Mouse (Mus musculus) forebrain, embryonic 14.5 days (tissue): Measurements from ENCODE around the gene Cyp2a22. TPM values are rescaled to one million over a fixed set of nuclear protein-coding genes. Genes with fewer than 3 reads are reported as not detected.
"Not testable (repeated sequence)": the region's sequence is repeated elsewhere in the genome, so short reads cannot be mapped to it uniquely, and the experiment has no call there.

ENCODE experiments used
- ATAC-seq: fragments of 200-750 bp; cut with Nextera tagmentation; 2 replicates; pipeline ENCODE4 v1.8.0; 2017; ENCODE audit warnings: mild to moderate bottlenecking, moderate library complexity
- DNase-seq: peaks from one replicate; pipeline ENCODE4 v3.0.0-alpha.2; 2015; ENCODE audit warnings: low spot score
- H3K27ac ChIP-seq: fragments of 300-500 bp; sonication (generic); 2 replicates; pipeline ENCODE4 v1.5.1; 2014; ENCODE audit warnings: low read depth, mild to moderate bottlenecking, control low read depth, low read length, moderate library complexity
- H3K27me3 ChIP-seq: fragments of 300-500 bp; sonication (generic); replicated peaks from 2 replicates; pipeline ENCODE4 v1.6.1; 2014; ENCODE audit warnings: low read length, control low read depth, mixed read lengths; ENCODE audit not compliant: control insufficient read depth, insufficient read depth
- H3K36me3 ChIP-seq: fragments of 300-500 bp; sonication (generic); 2 replicates; pipeline ENCODE4 v1.6.1; 2014; ENCODE audit warnings: low read length, control low read depth; ENCODE audit not compliant: control insufficient read depth, insufficient read depth
- H3K4me1 ChIP-seq: fragments of 300-500 bp; sonication (generic); 2 replicates; pipeline ENCODE4 v1.6.1; 2014; ENCODE audit warnings: antibody characterized with exemption, low read length, control low read depth; ENCODE audit not compliant: control insufficient read depth, insufficient read depth
- H3K4me2 ChIP-seq: fragments of 300-500 bp; sonication (generic); 2 replicates; pipeline ENCODE4 v1.6.1; 2014; ENCODE audit warnings: mild to moderate bottlenecking, control low read depth, low read length
- H3K4me3 ChIP-seq: fragments of 300-500 bp; sonication (generic); 2 replicates; pipeline ENCODE4 v1.5.1; 2014; ENCODE audit warnings: low read depth, low read length, control low read depth
- H3K9ac ChIP-seq: fragments of 300-500 bp; sonication (generic); 2 replicates; pipeline ENCODE4 v1.6.1; 2014; ENCODE audit warnings: mild to moderate bottlenecking, low read length, control low read depth, moderate library complexity
- H3K9me3 ChIP-seq: fragments of 300-500 bp; sonication (generic); replicated peaks from 2 replicates; pipeline ENCODE4 v1.6.1; 2016; ENCODE audit warnings: low read length, control low read depth, mixed read lengths; ENCODE audit not compliant: control insufficient read depth
- WGBS: fragments of 180-500 bp; shearing (Covaris S2); extraction: QIAGEN DNeasy Blood & Tissue Kit; methylation state at CpG from one replicate; pipeline ENCODE4 v1.1.7; 2014; 5-methylcytosine and 5-hydroxymethylcytosine counted together
- polyA plus RNA-seq: library from polyadenylated mRNA; unstranded; fragments of >200 nt; fragmentation: Nextera tagmentation; extraction: Ambion mirVana; gene quantifications from 2 replicates; pipeline ENCODE4 v1.2.1, GENCODE M21; 2014

Cyp2a22 gene
- polyA plus RNA-seq: not detected in 2 replicates

- no peak for ATAC-seq
- no peak for DNase-seq
Measured at GRCm38 (mm10) chr7:26939262-26939661, at the start of gene Cyp2a22. Gene Cyp2a22, minus strand, starts transcription at chr7:26939384.

GRCm38 (mm10) chr7:26983151-26983550, 44.0 kb upstream of the Cyp2a22 start:
- not testable (repeated sequence) for H3K4me2 ChIP-seq, H3K27me3 ChIP-seq, H3K36me3 ChIP-seq, DNase-seq, H3K9ac ChIP-seq, H3K4me3 ChIP-seq, H3K9me3 ChIP-seq, H3K27ac ChIP-seq, H3K4me1 ChIP-seq, ATAC-seq
- WGBS: 7% methylated on average over 1 of the region's 1 CpGs

More at GRCm38 (mm10) chr7:26939262-26939661, at the start of gene Cyp2a22:
- Histone ChIP-seq H3K27ac (no peak within 1 kb of the TSS), H3K4me3 (no peak within 1 kb of the TSS), H3K27me3 (no peaks in the 10 kb centered on the region), H3K4me2 (no peak within 1 kb of the TSS), H3K9me3 (no peaks in the 10 kb centered on the region), H3K9ac (no peak within 1 kb of the TSS), H3K4me1 (no peaks in the 10 kb centered on the region), H3K36me3 (no peaks in the 10 kb centered on the region)
- 73% methylated on average over 3 of the region's 4 CpGs for WGBS

- no peak overlapping the region for H3K4me3 ChIP-seq
- WGBS: 13% methylated on average over 1 of the region's 1 CpGs
- no peak overlapping the region for H3K4me2 ChIP-seq
- no peak overlapping the region for H3K9ac ChIP-seq
- no peaks in the 10 kb centered on the region for H3K27me3 ChIP-seq
- H3K27ac ChIP-seq: no peak overlapping the region
- H3K9me3 ChIP-seq: no peaks in the 10 kb centered on the region
- DNase-seq (no peak), ATAC-seq (no peak)
- H3K4me1 ChIP-seq: no peaks in the 10 kb centered on the region
- H3K36me3 ChIP-seq: no peaks in the 10 kb centered on the region
Measured at GRCm38 (mm10) chr7:26982551-26982950, 43.4 kb upstream of the Cyp2a22 start.

GRCm38 (mm10) chr7:26981937-26982336, 42.8 kb upstream of the Cyp2a22 start:
- not testable (repeated sequence) for H3K9me3 ChIP-seq, DNase-seq, H3K4me2 ChIP-seq, H3K36me3 ChIP-seq, H3K4me1 ChIP-seq, H3K27me3 ChIP-seq, H3K9ac ChIP-seq, H3K4me3 ChIP-seq, H3K27ac ChIP-seq, ATAC-seq
- 71% methylated on average over 1 of the region's 1 CpGs for WGBS

- not testable (repeated sequence) for H3K4me3 ChIP-seq, H3K27me3 ChIP-seq, H3K4me1 ChIP-seq, H3K9me3 ChIP-seq, DNase-seq, H3K9ac ChIP-seq, H3K27ac ChIP-seq, H3K36me3 ChIP-seq, ATAC-seq, H3K4me2 ChIP-seq
- 84% methylated on average over 2 of the region's 2 CpGs for WGBS
Measured at GRCm38 (mm10) chr7:26981464-26981863, 42.3 kb upstream of the Cyp2a22 start.

GRCm38 (mm10) chr7:26962371-26962770, 23.2 kb upstream of the Cyp2a22 start:
- H3K4me2 ChIP-seq, H3K4me1 ChIP-seq, H3K36me3 ChIP-seq, H3K9me3 ChIP-seq, DNase-seq, H3K27ac ChIP-seq, H3K27me3 ChIP-seq, H3K9ac ChIP-seq, ATAC-seq, H3K4me3 ChIP-seq: not testable (repeated sequence)
- 89% methylated on average over 1 of the region's 1 CpGs for WGBS

- H3K4me2 ChIP-seq, H3K4me1 ChIP-seq, H3K27me3 ChIP-seq, ATAC-seq, H3K9me3 ChIP-seq, H3K27ac ChIP-seq, H3K4me3 ChIP-seq, DNase-seq, H3K9ac ChIP-seq, H3K36me3 ChIP-seq: not testable (repeated sequence)
- 79% methylated on average over 2 of the region's 2 CpGs for WGBS
Measured at GRCm38 (mm10) chr7:26953306-26953705, 14.1 kb upstream of the Cyp2a22 start.

- H3K27ac ChIP-seq, DNase-seq, H3K4me3 ChIP-seq, H3K27me3 ChIP-seq, H3K4me1 ChIP-seq, ATAC-seq, H3K9me3 ChIP-seq, H3K4me2 ChIP-seq, H3K9ac ChIP-seq, H3K36me3 ChIP-seq: not testable (repeated sequence)
- 77% methylated on average over 3 of the region's 3 CpGs for WGBS
Measured at GRCm38 (mm10) chr7:26952671-26953070, 13.5 kb upstream of the Cyp2a22 start.

GRCm38 (mm10) chr7:26941320-26941925, 2.2 kb upstream of the Cyp2a22 start:
- not testable (repeated sequence) for H3K36me3 ChIP-seq, ATAC-seq, H3K4me1 ChIP-seq, H3K27ac ChIP-seq, H3K4me3 ChIP-seq, H3K9ac ChIP-seq, H3K27me3 ChIP-seq, H3K4me2 ChIP-seq, H3K9me3 ChIP-seq, DNase-seq
- 38% methylated on average over 2 of the region's 2 CpGs for whole genome bisulfite sequencing
